Mouse (Mus musculus) liver, embryonic 15.5 days (tissue): ENCODE measurements at regions not wholly inside any gene's neighbourhood (a gene's known extent, or its start where the extent isn't known, plus 50 kb on each side); places are given as distances from the start of the nearest gene placed in this dataset.

Experiments
- ATAC-seq: fragments of 200-750 bp; cut with Nextera tagmentation; 2 replicates; pipeline ENCODE4 v1.8.0; 2017; ENCODE audit warnings: moderate number of reproducible peaks, mild to moderate bottlenecking, moderate library complexity; ENCODE audit not compliant: insufficient read depth
- H3K27ac ChIP-seq: fragments of 300-500 bp; sonication (generic); replicated peaks from 2 replicates; pipeline ENCODE4 v1.5.1; 2015; ENCODE audit warnings: mild to moderate bottlenecking, inconsistent platforms
- H3K27me3 ChIP-seq: fragments of 300-500 bp; sonication (generic); 2 replicates; pipeline ENCODE4 v1.6.1; 2015; ENCODE audit warnings: mild to moderate bottlenecking, inconsistent platforms
- H3K36me3 ChIP-seq: fragments of 300-500 bp; sonication (generic); replicated peaks from 2 replicates; pipeline ENCODE4 v1.6.1; 2015; ENCODE audit warnings: moderate library complexity, mild to moderate bottlenecking, inconsistent platforms
- H3K4me1 ChIP-seq: fragments of 300-500 bp; sonication (generic); replicated peaks from 2 replicates; pipeline ENCODE4 v1.6.1; 2015; ENCODE audit warnings: inconsistent platforms
- H3K4me2 ChIP-seq: fragments of 300-500 bp; sonication (generic); 2 replicates; pipeline ENCODE4 v1.6.1; 2015; ENCODE audit warnings: moderate library complexity, mild to moderate bottlenecking, inconsistent platforms
- H3K4me3 ChIP-seq: fragments of 300-500 bp; sonication (generic); replicated peaks from 2 replicates; pipeline ENCODE4 v1.5.1; 2015; ENCODE audit warnings: mild to moderate bottlenecking, inconsistent platforms
- H3K9ac ChIP-seq: fragments of 300-500 bp; sonication (generic); 2 replicates; pipeline ENCODE4 v1.6.1; 2015; ENCODE audit warnings: moderate library complexity, mild to moderate bottlenecking, inconsistent platforms
- H3K9me3 ChIP-seq: fragments of 300-500 bp; sonication (generic); replicated peaks from 2 replicates; pipeline ENCODE4 v1.6.1; 2016; ENCODE audit warnings: inconsistent platforms
- WGBS: fragments of 180-500 bp; shearing (Covaris S2); methylation state at CpG from one replicate; pipeline ENCODE4 v1.1.7; 2015; ENCODE audit warnings: mixed read lengths; ENCODE audit not compliant: insufficient replicate concordance; 5-methylcytosine and 5-hydroxymethylcytosine counted together

DNA sequence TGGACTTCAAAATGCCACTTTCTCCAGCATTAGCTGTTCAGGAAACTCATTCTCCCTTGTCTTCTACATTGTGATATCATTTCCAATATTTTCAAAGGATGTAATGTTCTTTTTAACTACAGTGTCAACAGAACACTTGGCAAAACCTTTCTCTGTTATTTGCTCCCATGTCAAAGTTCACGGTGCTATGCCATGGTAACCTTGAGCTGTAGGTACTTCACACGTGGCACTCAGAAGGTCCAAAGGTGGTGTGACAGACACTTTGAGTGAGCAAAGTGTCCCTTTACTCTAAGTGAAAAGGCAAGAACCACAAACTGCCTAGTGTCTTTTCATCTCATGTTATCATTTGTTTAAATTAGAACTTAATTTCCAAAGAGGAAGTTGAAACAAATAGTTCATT is 53.3 kb upstream of the Tram2 start:
- Histone ChIP-seq H3K4me1 (no peaks in the 10 kb centered on the region), H3K9me3 (no peaks in the 10 kb centered on the region), H3K27me3 (no peaks in the 10 kb centered on the region), H3K9ac (no peak overlapping the region), H3K4me3 (no peak overlapping the region), H3K27ac (no peak overlapping the region), H3K4me2 (no peak overlapping the region), H3K36me3 (no peaks in the 10 kb centered on the region)
- WGBS, result 53% methylated on average over 2 of the region's 2 CpGs
- peak; percentile 78 for ATAC-seq

DNA sequence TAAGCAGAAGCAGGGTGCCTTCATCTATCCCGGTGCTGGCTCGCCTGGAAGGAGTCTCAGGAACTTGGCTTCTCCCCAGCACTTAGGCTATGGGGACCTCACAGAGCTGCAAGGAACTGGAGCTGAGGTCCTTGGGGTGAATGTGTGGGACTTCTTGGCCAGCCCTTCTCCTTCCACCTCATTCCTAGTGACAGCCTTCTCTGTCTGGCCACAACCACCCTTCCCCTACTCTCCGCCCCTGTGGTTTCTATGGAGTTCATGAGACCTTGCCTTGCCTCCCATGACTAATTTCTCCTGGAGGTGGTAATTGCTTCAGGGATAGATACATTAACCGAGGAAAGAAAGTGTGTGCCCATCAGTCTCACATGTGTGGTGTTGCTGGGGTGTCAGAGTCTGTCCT is 67.9 kb upstream of the Tram2 start:
- Histone ChIP-seq H3K36me3 (no peaks in the 10 kb centered on the region), H3K27me3 (no peaks in the 10 kb centered on the region), H3K9ac (no peak overlapping the region), H3K9me3 (no peaks in the 10 kb centered on the region), H3K4me3 (no peak overlapping the region), H3K4me2 (no peak overlapping the region), H3K27ac (no peak overlapping the region), H3K4me1 (no peaks in the 10 kb centered on the region)
- 43% methylated on average over 4 of the region's 4 CpGs for whole genome bisulfite sequencing
- no peak for ATAC-seq

DNA sequence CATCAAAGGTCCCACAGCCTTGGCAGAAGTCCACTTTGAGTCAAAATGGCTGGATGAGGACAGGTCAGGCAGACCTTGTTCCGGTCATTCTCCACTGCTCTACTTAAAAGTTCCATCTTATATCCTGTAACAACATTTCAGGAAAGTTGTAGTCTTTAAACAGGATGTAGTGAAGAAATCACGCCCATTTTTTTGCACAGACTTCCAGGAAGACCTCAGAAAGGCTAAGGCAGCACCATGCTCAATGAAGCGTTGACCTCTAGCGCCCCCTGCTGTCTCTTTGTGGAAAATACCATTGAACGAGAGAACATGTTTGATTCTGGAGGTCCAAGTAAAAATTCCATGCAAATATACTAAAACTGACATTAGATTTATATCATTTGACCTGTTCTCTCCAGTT is 56.6 kb upstream of the Tmem14a start:
- no peak for ATAC-seq
- WGBS, result 13% methylated on average over 5 of the region's 5 CpGs
- no peak overlapping the region for H3K27ac ChIP-seq
- no peaks in the 10 kb centered on the region for H3K36me3 ChIP-seq
- H3K9ac ChIP-seq, result no peak overlapping the region
- no peaks in the 10 kb centered on the region for H3K9me3 ChIP-seq
- no peak overlapping the region for H3K4me3 ChIP-seq
- H3K27me3 ChIP-seq, result peaks cover 3% of the 10 kb centered on the region; the same call in 1 of the 2 replicates
- H3K4me1 ChIP-seq, result no peaks in the 10 kb centered on the region
- H3K4me2 ChIP-seq, result no peak overlapping the region

DNA sequence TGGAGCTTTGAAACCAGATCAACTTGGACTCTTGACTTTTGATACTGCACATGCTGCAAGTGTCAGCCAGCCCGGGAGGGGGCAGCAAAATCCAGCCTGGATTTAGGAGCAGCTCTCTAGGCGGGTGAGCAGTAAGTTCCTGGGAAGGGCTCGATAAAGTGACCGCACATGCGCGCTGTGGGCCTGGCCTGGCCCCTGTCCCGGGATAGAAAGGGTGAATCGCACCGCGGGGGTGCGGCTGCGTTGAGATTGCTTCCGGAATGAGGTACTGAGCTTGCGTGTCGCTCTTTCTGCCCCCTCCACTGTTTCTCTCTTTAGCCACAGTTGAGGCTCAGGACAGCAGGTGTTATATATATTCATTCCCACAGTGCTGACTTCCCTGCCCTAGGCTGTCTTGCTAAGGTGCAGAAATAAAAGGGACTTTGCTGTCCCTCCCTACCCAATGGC is 52.1 kb upstream of the Tmem14a start:
- Histone ChIP-seq H3K27me3 (peaks cover 3% of the 10 kb centered on the region; the same call in 1 of the 2 replicates), H3K9me3 (no peaks in the 10 kb centered on the region), H3K4me1 (no peaks in the 10 kb centered on the region), H3K36me3 (no peaks in the 10 kb centered on the region), H3K4me3 (peak overlapping the region; percentile 32), H3K4me2 (peak overlapping the region; percentile 58), H3K27ac (no peak overlapping the region), H3K9ac (no peak overlapping the region)
- 0 out of 2 replicates have a peak, but pooled peaks have one; percentile 58 for ATAC-seq
- 2% methylated on average over 15 of the region's 15 CpGs for WGBS

DNA sequence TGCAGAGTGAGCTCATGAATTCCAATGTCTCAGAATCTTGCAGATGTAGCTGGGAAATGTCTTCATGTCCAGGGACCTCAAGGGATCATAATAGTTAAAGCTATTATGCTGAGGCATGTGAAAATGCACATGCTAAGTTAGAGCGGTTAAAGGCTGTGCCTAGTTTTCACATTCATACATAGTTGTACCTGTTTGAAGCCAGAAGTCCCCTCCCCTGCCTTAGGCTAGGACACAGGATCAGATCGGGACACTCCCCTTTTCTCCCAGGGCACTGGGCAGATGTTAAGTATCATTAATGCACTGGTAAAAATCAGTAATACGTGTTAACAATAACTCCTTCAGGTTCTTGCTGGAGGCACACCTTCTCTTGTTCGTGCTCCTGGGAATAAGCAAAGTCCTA is 51.6 kb upstream of the Tmem14a start:
- Histone ChIP-seq H3K4me1 (no peaks in the 10 kb centered on the region), H3K9ac (no peak overlapping the region), H3K36me3 (no peaks in the 10 kb centered on the region), H3K4me3 (peak overlapping the region; percentile 32; the same call in 1 of the 2 replicates), H3K27me3 (peaks cover 3% of the 10 kb centered on the region; the same call in 1 of the 2 replicates), H3K4me2 (peak overlapping the region; percentile 58), H3K9me3 (no peaks in the 10 kb centered on the region), H3K27ac (no peak overlapping the region)
- WGBS, result 59% methylated on average over 4 of the region's 4 CpGs
- ATAC-seq, result no peak
